Mouse (Mus musculus) forebrain, embryonic 11.5 days (tissue): ENCODE measurements around the gene Mindy3. TPM values are rescaled to one million over a fixed set of nuclear protein-coding genes. Genes with fewer than 3 reads are reported as not detected.
"Not testable (repeated sequence)": the region's sequence is repeated elsewhere in the genome, so short reads cannot be mapped to it uniquely, and the experiment has no call there.

ENCODE experiments used
- ATAC-seq: fragments of 200-750 bp; cut with Nextera tagmentation; replicated peaks from 2 replicates; pipeline ENCODE4 v1.8.0; 2017; ENCODE audit warnings: moderate TSS enrichment; ENCODE audit not compliant: low FRiP score
- DNase-seq: peaks from one replicate; pipeline ENCODE4 v3.0.0-alpha.2; 2017; ENCODE audit warnings: low spot score
- H3K27ac ChIP-seq: fragments of 300-500 bp; sonication (generic); 2 replicates; pipeline ENCODE4 v1.5.1; 2014; ENCODE audit warnings: low read depth, low read length
- H3K27me3 ChIP-seq: fragments of 300-500 bp; sonication (generic); 2 replicates; pipeline ENCODE4 v1.6.1; 2014; ENCODE audit warnings: mild to moderate bottlenecking, low read length, mixed read lengths; ENCODE audit not compliant: control insufficient read depth, insufficient read depth
- H3K36me3 ChIP-seq: fragments of 300-500 bp; sonication (generic); 2 replicates; pipeline ENCODE4 v1.6.1; 2014; ENCODE audit warnings: mild to moderate bottlenecking, low read length, moderate library complexity, mixed read lengths; ENCODE audit not compliant: control insufficient read depth, insufficient read depth
- H3K4me1 ChIP-seq: fragments of 300-500 bp; sonication (generic); replicated peaks from 2 replicates; pipeline ENCODE4 v1.6.1; 2014; ENCODE audit warnings: low read length, mixed read lengths; ENCODE audit not compliant: control insufficient read depth, insufficient read depth
- H3K4me2 ChIP-seq: fragments of 300-500 bp; sonication (generic); 2 replicates; pipeline ENCODE4 v1.6.1; 2014; ENCODE audit warnings: low read depth, mild to moderate bottlenecking, low read length, moderate library complexity, mixed read lengths; ENCODE audit not compliant: severe bottlenecking
- H3K4me3 ChIP-seq: fragments of 300-500 bp; sonication (generic); 2 replicates; pipeline ENCODE4 v1.5.1; 2014; ENCODE audit warnings: low read depth, low read length
- H3K9ac ChIP-seq: fragments of 300-500 bp; sonication (generic); 2 replicates; pipeline ENCODE4 v1.6.1; 2014; ENCODE audit warnings: low read length
- H3K9me3 ChIP-seq: fragments of 300-500 bp; sonication (generic); 2 replicates; pipeline ENCODE4 v1.6.1; 2016; ENCODE audit warnings: low read length, mixed read lengths; ENCODE audit not compliant: control insufficient read depth
- WGBS: fragments of 180-500 bp; shearing (Covaris S2); extraction: QIAGEN DNeasy Blood & Tissue Kit; methylation state at CpG from one replicate; pipeline ENCODE4 v1.1.7; 2014; 5-methylcytosine and 5-hydroxymethylcytosine counted together
- polyA plus RNA-seq: library from polyadenylated mRNA; unstranded; fragments of >200 nt; fragmentation: Nextera tagmentation; extraction: Ambion mirVana; gene quantifications from 2 replicates; pipeline ENCODE4 v1.2.1, GENCODE M21; 2014

Mindy3 gene
- polyA plus RNA-seq, result 38.1 and 40.5 TPM in 2 replicates

- H3K9me3 ChIP-seq, result no peaks in the 10 kb centered on the region
- no peaks in the 10 kb centered on the region; the same call in 1 of the 2 replicates for H3K4me1 ChIP-seq
- H3K4me2 ChIP-seq, result peak within 1 kb of the TSS; percentile 91
- peak within 1 kb of the TSS; percentile 81 for H3K9ac ChIP-seq
- ATAC-seq (peak; percentile 93), DNase-seq (peak; percentile 91)
- H3K27me3 ChIP-seq, result no peaks in the 10 kb centered on the region
- under 1% methylated on average over 20 of the region's 25 CpGs for WGBS
- no peak within 1 kb of the TSS for H3K27ac ChIP-seq
- peak within 1 kb of the TSS; percentile 80 for H3K4me3 ChIP-seq
- no peaks in the 10 kb centered on the region for H3K36me3 ChIP-seq
These were observed at the start of gene Mindy3 for GRCm38 (mm10) chr2:12419262-12419655. TSS of gene Mindy3 (minus strand) at chr2:12419470.

DNA sequence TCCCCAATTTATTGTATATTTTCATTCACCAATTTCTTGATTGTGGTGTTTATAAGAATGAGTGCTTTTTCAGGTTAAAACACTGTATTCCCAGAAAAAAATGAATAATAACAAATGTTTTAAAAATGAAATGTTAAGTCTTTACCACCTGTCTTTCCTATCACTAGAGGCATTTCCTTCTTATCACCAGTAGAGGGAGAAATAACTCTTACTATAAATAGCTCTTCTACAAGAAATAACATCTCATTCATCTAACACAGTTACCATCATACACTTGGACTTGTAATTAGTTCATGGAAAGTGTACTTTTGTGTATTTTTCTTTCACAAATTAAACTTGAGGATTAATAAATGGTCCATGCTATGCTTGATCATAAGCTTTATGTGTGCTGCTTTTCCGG, 40.5 kb upstream of the Mindy3 start:
- no peak overlapping the region for H3K4me3 ChIP-seq
- no peaks in the 10 kb centered on the region for H3K9me3 ChIP-seq
- no peaks in the 10 kb centered on the region for H3K36me3 ChIP-seq
- no peak overlapping the region for H3K27ac ChIP-seq
- no peak overlapping the region for H3K4me2 ChIP-seq
- H3K27me3 ChIP-seq, result no peaks in the 10 kb centered on the region
- DNase-seq (no peak), ATAC-seq (no peak)
- no peaks in the 10 kb centered on the region for H3K4me1 ChIP-seq
- no peak overlapping the region for H3K9ac ChIP-seq
- 89% methylated on average over 1 of the region's 1 CpGs for WGBS

GRCm38 (mm10) chr2:12450108-12450507, 30.8 kb upstream of the Mindy3 start:
- H3K27me3 ChIP-seq, result no peaks in the 10 kb centered on the region
- no peaks in the 10 kb centered on the region for H3K36me3 ChIP-seq
- H3K9me3 ChIP-seq, result no peaks in the 10 kb centered on the region
- no peak overlapping the region for H3K4me3 ChIP-seq
- DNase-seq, result no peak
- H3K4me2 ChIP-seq, result no peak overlapping the region
- WGBS, result 88% methylated on average over 3 of the region's 3 CpGs
- no peak for ATAC-seq
- H3K9ac ChIP-seq, result no peak overlapping the region
- no peaks in the 10 kb centered on the region for H3K4me1 ChIP-seq
- H3K27ac ChIP-seq, result no peak overlapping the region

DNA sequence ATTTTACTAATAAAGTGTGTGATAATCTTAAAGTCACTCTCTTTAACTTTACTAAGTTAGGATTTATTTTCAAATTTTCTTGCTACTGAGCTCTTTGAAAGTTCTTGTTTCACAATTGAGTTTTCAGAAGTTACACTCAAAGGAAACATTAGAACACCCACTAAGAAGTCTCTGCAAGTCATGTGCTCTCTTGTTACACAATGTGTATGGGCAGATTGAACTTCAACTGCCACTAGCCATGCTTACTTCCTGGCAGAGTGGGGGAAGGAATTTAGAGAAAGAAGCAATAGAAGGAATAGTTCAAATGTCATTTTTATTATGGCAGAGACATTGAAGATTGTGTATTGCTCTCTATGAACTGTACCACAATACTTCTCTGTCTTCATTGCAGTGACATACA, 20.9 kb upstream of the Mindy3 start:
- Histone ChIP-seq H3K27ac (no peak overlapping the region), H3K9ac (no peak overlapping the region), H3K36me3 (no peaks in the 10 kb centered on the region), H3K9me3 (no peaks in the 10 kb centered on the region), H3K4me3 (no peak overlapping the region), H3K4me1 (no peaks in the 10 kb centered on the region), H3K27me3 (no peaks in the 10 kb centered on the region), H3K4me2 (no peak overlapping the region)
- no peak for ATAC-seq
- DNase-seq, result no peak

GRCm38 (mm10) chr2:12439543-12439942, 20.3 kb upstream of the Mindy3 start:
- H3K27me3 ChIP-seq, result no peaks in the 10 kb centered on the region
- H3K4me3 ChIP-seq, result no peak overlapping the region
- no peak overlapping the region for H3K9ac ChIP-seq
- H3K36me3 ChIP-seq, result no peaks in the 10 kb centered on the region
- DNase-seq (no peak), ATAC-seq (no peak)
- 45% methylated on average over 2 of the region's 2 CpGs for WGBS
- H3K27ac ChIP-seq, result no peak overlapping the region
- no peak overlapping the region for H3K4me2 ChIP-seq
- H3K4me1 ChIP-seq, result no peaks in the 10 kb centered on the region
- no peaks in the 10 kb centered on the region for H3K9me3 ChIP-seq

- Histone ChIP-seq H3K4me1 (no peaks in the 10 kb centered on the region), H3K9ac (no peak overlapping the region), H3K4me2 (no peak overlapping the region), H3K4me3 (no peak overlapping the region), H3K27ac (no peak overlapping the region), H3K27me3 (no peaks in the 10 kb centered on the region), H3K9me3 (no peaks in the 10 kb centered on the region), H3K36me3 (no peaks in the 10 kb centered on the region)
- no peak for ATAC-seq
- DNase-seq, result no peak
- WGBS, result 81% methylated on average over 2 of the region's 2 CpGs
These were observed 18.9 kb upstream of the Mindy3 start for GRCm38 (mm10) chr2:12438181-12438580.

GRCm38 (mm10) chr2:12432055-12432454, 12.8 kb upstream of the Mindy3 start:
- H3K9ac ChIP-seq, result no peak overlapping the region
- H3K4me2 ChIP-seq, result no peak overlapping the region
- H3K4me1 ChIP-seq, result no peaks in the 10 kb centered on the region
- no peak overlapping the region for H3K4me3 ChIP-seq
- H3K36me3 ChIP-seq, result no peaks in the 10 kb centered on the region
- 72% methylated on average over 1 of the region's 1 CpGs for WGBS
- H3K9me3 ChIP-seq, result no peaks in the 10 kb centered on the region
- ATAC-seq (no peak), DNase-seq (no peak)
- H3K27me3 ChIP-seq, result no peaks in the 10 kb centered on the region
- H3K27ac ChIP-seq, result no peak overlapping the region

DNA sequence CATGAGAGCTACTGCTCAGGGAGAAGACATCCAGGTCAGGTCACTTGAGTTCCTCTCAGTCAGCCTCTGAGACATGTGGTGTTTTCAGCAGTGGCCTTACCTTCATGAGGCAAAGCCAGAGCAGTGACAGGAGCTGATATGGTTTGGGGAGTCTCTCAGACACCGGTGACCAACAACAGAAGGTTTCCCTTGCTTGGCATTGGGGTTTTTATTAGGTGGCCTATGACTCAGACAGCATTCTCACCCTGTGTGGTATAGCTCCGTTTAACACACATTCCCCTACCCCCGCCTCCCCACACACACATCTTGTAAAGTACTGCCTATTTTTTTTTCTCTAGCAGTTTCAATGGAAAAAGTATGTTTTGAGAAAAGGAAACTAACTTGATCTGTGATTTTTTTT, 5.1 kb upstream of the Mindy3 start:
- DNase-seq, result no peak
- Histone ChIP-seq H3K9ac (no peak overlapping the region), H3K4me3 (no peak overlapping the region), H3K4me2 (no peak overlapping the region), H3K27me3 (no peaks in the 10 kb centered on the region), H3K4me1 (no peaks in the 10 kb centered on the region), H3K27ac (no peak overlapping the region), H3K9me3 (no peaks in the 10 kb centered on the region), H3K36me3 (no peaks in the 10 kb centered on the region)
- no peak for ATAC-seq
- WGBS, result 79% methylated on average over 3 of the region's 3 CpGs

GRCm38 (mm10) chr2:12423426-12423825, 4.2 kb upstream of the Mindy3 start:
- not testable (repeated sequence) for H3K4me2 ChIP-seq, H3K9me3 ChIP-seq, ATAC-seq, DNase-seq, H3K9ac ChIP-seq, H3K4me1 ChIP-seq, H3K27ac ChIP-seq, H3K27me3 ChIP-seq, H3K36me3 ChIP-seq, H3K4me3 ChIP-seq
- WGBS, result 59% methylated on average over 6 of the region's 6 CpGs
